Mouse (Mus musculus): ENCODE measurements around the gene Abcb5. TPM values are rescaled to one million over a fixed set of nuclear protein-coding genes. Genes with fewer than 3 reads are reported as not detected.
A peak's percentile ranks its signal among the peaks of the same experiment; 100 is the strongest.

Gene Abcb5
- polyA plus RNA-seq, 1 experiment from 2014 or later = not detected

DNA sequence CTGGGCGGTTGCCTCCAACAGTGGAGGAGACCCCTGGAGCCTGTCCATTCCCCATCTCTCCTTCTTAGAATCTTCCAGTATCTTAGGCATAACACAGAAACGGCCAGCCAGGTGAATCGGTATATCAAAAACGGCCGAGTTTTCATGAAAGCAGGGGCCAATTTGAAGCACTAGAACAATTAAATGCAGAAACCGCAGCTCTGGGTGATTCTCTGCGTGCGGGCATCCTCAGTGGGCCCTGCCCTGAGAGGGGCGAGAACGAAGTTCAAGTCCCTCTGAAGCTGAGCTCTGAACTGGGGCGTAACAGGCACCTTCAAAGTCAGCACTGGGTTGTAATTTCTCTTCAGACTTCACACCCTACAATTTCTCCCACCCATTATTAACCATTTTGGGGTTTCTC, 128.9 kb downstream of the Abcb5 start:
- H3K4me2 ChIP-seq = peak overlapping the region; percentile 64
- peak overlapping the region; percentile 53; the same call in 1 of the 2 replicates for H3K4me3 ChIP-seq
- 0 out of 2 replicates have a peak, but pooled peaks have one; percentile 31 for ATAC-seq
- H3K9ac ChIP-seq = no peak overlapping the region
- peaks cover 69% of the 10 kb centered on the region for H3K27me3 ChIP-seq (replicated peaks)
- H3K9me3 ChIP-seq (replicated peaks) = no peaks in the 10 kb centered on the region
- H3K4me1 ChIP-seq = no peaks in the 10 kb centered on the region
- no peaks in the 10 kb centered on the region for H3K36me3 ChIP-seq
- WGBS (ENCODE audit: insufficient replicate concordance) = 3% methylated on average over 11 of the region's 11 CpGs
- H3K27ac ChIP-seq = no peak overlapping the region

- H3K9ac ChIP-seq = no peak overlapping the region
- 2% methylated on average over 62 of the region's 72 CpGs for WGBS (ENCODE audit: insufficient replicate concordance)
- peak overlapping the region; percentile 53 for H3K4me3 ChIP-seq
- peaks cover 65% of the 10 kb centered on the region for H3K27me3 ChIP-seq (replicated peaks)
- H3K9me3 ChIP-seq (replicated peaks) = no peaks in the 10 kb centered on the region
- H3K27ac ChIP-seq = no peak overlapping the region
- peak overlapping the region; percentile 64 for H3K4me2 ChIP-seq
- peak; percentile 71 for ATAC-seq
- no peaks in the 10 kb centered on the region for H3K36me3 ChIP-seq
- no peaks in the 10 kb centered on the region for H3K4me1 ChIP-seq
These were observed 129.5 kb downstream of the Abcb5 start for GRCm38 (mm10) chr12:118836411-118837341.

DNA sequence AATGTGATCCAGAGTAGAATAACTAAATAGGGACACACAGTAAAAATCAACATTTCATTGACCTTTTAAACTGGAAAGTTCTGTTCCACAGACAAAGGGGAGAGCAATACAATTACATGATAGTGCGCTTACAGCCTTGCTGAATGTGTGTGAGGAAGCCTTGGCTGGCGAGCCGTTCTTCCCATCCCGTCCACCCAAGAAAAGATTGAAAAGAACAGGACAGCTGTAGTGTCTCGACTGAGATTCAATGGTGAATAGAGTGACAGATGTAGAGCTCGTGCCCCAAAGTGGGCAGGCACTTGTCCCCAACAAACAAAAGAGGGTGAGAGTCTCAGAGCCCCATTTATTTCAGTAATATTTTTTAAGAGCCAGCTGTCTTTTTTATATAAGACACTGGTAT, 136.3 kb downstream of the Abcb5 start:
- no peak overlapping the region for H3K4me3 ChIP-seq
- WGBS (ENCODE audit: insufficient replicate concordance) = 68% methylated on average over 6 of the region's 6 CpGs
- no peak overlapping the region for H3K9ac ChIP-seq
- no peak for ATAC-seq
- H3K36me3 ChIP-seq = no peaks in the 10 kb centered on the region
- no peaks in the 10 kb centered on the region for H3K4me1 ChIP-seq
- H3K27ac ChIP-seq = no peak overlapping the region
- no peaks in the 10 kb centered on the region for H3K9me3 ChIP-seq (replicated peaks)
- peaks cover 2% of the 10 kb centered on the region for H3K27me3 ChIP-seq (replicated peaks)
- H3K4me2 ChIP-seq = no peak overlapping the region

Other genes with a start within 250 kb of the Abcb5 start
- gene Sp8, start 120.1 kb downstream of the Abcb5 start, polyA plus RNA-seq (2016; fragmentation: Nextera tagmentation; extraction: Ambion mirVana) = 0.02 TPM in 2 replicates